Mouse (Mus musculus): ENCODE results near the gene Krt76. TPM values are rescaled to one million over a fixed set of nuclear protein-coding genes. Genes with fewer than 3 reads are reported as not detected.

Gene Krt76
- total RNA-seq, 2 experiments from 2014 or later, result not detected

DNA sequence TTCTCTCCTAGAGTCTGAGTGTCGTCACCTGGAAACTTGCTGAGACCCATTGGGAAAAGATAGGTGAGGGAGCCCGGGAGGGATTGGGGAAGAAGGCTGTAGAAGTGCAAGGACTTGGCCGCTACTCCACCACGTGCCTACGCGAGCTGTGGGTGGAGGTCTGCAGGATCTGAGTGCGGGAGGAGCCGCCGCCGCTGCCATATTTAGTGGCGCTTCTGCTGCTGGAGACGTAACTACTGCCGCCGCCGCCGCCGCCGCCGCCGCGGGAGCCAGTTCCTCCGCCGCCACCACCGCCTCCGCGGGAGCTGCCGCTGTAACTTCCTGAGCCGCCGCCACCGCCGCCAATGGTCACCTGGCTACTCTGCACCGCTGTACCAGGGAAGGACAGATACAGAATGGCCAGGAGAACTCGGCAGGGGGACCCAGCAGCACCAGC is 33.0 kb downstream of the Krt76 start:
- peak; percentile 49 for DNase-seq

DNA sequence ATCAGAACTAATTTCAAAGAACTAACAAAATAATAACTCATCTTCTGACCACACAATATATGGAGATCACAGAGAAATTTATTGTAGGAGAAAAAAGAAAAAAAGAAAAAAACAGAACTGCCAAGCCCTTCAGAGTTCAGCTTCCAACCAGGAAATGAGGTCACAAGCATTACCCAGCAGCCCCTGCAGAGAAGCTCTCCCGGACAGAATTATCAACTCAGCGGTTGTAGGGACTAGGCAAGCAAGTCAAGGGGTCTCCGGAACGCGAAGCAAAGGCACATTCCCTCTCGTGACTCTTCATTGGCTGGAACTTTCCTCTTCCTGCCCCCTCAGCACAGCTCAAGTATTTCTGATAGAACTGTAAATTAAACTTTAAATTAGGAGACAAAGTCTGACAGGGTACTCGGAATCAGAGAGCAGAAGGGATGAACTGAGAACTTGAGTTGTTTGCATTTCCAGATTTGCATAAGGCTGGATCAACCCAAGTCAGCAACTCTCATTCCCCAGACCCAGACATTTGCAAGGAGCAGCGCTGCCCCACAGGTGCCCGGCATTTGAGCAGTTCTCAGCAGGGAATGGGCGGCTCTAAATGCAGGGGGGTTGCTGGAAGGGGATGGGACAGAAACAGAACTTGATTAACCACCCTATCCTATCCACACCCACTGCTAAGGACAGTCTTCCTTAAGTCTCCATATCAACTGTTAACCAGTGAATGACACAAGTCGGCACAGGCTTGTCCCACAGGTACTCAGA is 33.9 kb downstream of the Krt76 start:
- DNase-seq, result no peak

- no peak for DNase-seq
These were observed 36.0 kb downstream of the Krt76 start for GRCm38 (mm10) chr15:101856696-101857095.

DNA sequence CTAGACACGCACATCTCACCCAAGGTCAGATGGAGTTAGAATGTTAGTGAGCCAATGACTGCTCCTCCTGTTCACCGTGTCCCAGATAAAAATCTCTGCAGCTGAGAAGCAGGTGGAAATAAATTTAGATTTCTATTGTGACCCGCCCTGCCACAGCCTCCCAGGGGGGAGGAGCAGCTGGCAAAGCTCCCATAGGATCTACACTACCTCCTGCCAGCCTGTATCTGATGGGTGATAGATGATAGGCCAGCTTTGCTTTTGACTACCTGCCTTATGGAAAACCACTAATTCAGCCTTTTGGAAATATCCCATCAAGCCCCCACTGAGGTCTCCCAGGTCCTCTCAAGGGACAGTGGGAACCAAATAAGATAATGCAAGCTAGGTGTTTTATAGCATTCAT is 37.0 kb downstream of the Krt76 start:
- no peak for DNase-seq

DNA sequence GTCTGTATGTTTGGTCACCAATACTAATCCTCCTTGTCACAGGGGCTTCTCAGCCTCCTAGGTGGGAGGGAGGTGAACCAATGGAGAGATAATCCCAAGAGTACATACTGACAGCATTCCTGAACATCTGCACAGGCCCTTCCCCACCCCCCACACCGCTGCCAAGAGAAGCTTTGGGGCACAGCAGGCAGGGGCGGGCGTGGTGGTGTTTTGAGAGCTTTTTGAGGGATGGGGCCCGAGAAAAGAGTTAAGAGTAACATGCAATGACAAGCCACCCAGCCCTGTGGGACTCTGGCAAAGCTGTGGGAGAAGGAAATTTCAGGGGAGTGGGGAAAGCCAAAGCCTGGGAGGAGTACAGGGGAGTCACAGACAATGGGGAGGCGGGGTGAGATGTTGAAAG is 38.4 kb downstream of the Krt76 start:
- DNase-seq, result no peak

DNA sequence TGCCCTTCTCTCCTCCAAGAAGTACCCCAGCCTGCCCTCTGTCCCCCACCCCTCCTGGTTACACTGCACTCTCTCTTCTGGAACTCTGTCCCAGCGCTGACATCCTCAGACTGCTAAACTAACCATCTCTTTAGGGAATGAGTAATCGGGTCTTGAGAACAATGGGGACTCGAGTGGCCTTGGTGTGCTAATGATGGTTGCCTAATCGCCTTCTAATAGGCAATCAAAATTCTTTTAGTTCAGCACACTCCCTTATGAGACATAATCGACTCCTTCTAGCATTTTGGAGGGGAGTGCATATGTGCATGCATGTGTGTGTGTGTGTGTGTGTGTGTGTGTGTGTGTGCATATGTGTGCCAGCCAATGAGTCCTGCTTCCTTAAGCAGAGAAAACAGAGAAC is 40.1 kb downstream of the Krt76 start:
- DNase-seq, result no peak

DNA sequence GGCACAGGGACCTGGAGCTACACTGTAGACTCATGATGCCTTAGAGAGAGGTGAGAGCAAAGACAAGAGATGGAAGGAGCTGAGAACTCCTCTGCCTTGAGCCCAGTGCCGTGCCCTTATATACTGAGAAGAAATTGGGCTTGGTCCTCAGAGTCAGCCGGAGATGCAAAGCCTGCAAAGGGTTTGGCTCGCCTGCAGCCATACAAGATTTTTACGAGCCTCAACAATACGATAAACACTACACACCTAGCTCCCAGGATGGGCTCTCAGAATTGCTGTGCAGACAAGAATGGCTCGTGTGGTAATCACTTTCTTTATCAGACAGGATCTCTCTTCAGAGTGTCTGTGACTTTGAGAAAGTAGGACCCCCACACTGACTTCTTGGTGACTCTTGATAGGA is 42.0 kb downstream of the Krt76 start, which contains the start of gene Krt1:
TSS of gene Krt1 (minus strand) at position 101 of the 400 bp plus-strand sequence.
- DNase-seq, result no peak

- peak; percentile 36 for DNase-seq
These were observed 46.7 kb downstream of the Krt76 start for GRCm38 (mm10) chr15:101845971-101846403.

DNA sequence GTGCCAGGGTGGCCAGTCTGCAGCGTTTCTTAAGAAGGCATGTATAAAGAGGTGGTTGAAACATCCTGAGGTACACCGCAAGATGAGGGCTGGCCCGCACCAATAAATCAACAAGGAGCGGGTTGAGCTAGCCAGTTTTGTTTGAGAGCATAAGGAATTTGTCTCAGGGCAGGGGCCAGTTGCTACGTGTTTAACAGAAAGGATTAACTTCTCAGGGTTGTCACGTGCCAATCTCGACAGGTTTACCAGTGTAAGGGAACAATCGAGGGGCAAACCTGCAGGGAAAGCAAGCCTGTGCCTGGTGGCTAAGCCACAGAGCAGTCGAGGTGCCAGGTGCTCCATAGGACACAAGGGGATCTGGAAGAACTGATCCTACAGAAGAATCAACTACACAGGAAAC is 49.5 kb downstream of the Krt76 start:
- DNase-seq, result no peak

- no peak for DNase-seq
These were observed 57.9 kb downstream of the Krt76 start for GRCm38 (mm10) chr15:101834784-101835328.

Small RNAs within 50 kb of the gene (microRNA-seq; reads per million reads assigned to microRNA genes)
- 0 reads per million in 2 experiments for gene Gm44356

Other genes starting within 250 kb of the Krt76 start
- gene Gm5478, start 245.5 kb downstream of the Krt76 start, total RNA-seq (2021), result not detected
- gene Krt6b, start 212.6 kb downstream of the Krt76 start, total RNA-seq (2021), result under 1 TPM; 0.33 to 0.34 TPM
- not detected for gene Krt6a, start 198.6 kb downstream of the Krt76 start, total RNA-seq (2021)
- not detected for gene Krt5, start 180.0 kb downstream of the Krt76 start, total RNA-seq (2021)
- gene Krt71, start 149.8 kb downstream of the Krt76 start, total RNA-seq (2021), result not detected
- not detected for gene Krt72, start 106.5 kb downstream of the Krt76 start, total RNA-seq (2021)
- gene Krt73, start 90.6 kb downstream of the Krt76 start, total RNA-seq (2021), result not detected
- gene Krt2, start 74.8 kb downstream of the Krt76 start, total RNA-seq (2021), result not detected
- gene Krt1, start 42.1 kb downstream of the Krt76 start, total RNA-seq (2021), result not detected
- not detected for gene Krt77, start 23.2 kb downstream of the Krt76 start, total RNA-seq (2021)
- not detected for gene Krt4, start 31.8 kb upstream of the Krt76 start, total RNA-seq (2021)
- under 1 TPM; 0.25 to 0.45 TPM for gene Krt79, start 47.4 kb upstream of the Krt76 start, total RNA-seq (2021)
- gene Krt78, start 61.4 kb upstream of the Krt76 start, total RNA-seq (2021), result under 1 TPM in 1 of 2 experiments, not detected in 1; 0.07 TPM
- 1 to 10 TPM; 6.2 to 6.4 TPM for gene Krt8, start 111.6 kb upstream of the Krt76 start, total RNA-seq (2021)
- 10 to 100 TPM; 14.9 to 15.4 TPM for gene Krt18, start 135.3 kb upstream of the Krt76 start, total RNA-seq (2021)
- gene Eif4b, start 180.9 kb upstream of the Krt76 start, total RNA-seq (2021), result 100 to 1,000 TPM; 142 to 145 TPM
- 10 to 100 TPM; 65.8 to 70.3 TPM for gene Tns2, start 207.5 kb upstream of the Krt76 start, total RNA-seq (2021)
- 10 to 100 TPM; 19.9 to 22.6 TPM for gene Spryd3, start 243.3 kb upstream of the Krt76 start, total RNA-seq (2021)